Mouse (Mus musculus) embryonic facial prominence, embryonic 15.5 days (tissue): ENCODE data around the gene Polr3k. TPM values are rescaled to one million over a fixed set of nuclear protein-coding genes. Genes with fewer than 3 reads are reported as not detected.

ENCODE experiments used
- ATAC-seq: fragments of 200-750 bp; cut with Nextera tagmentation; 2 replicates; pipeline ENCODE4 v1.8.0; 2017; ENCODE audit warnings: low read depth, moderate TSS enrichment; ENCODE audit not compliant: insufficient number of reproducible peaks, low FRiP score, low TSS enrichment
- H3K27ac ChIP-seq: fragments of 300-500 bp; sonication (generic); replicated peaks from 2 replicates; pipeline ENCODE4 v1.5.1; 2015; ENCODE audit warnings: mild to moderate bottlenecking, inconsistent platforms
- H3K27me3 ChIP-seq: fragments of 300-500 bp; sonication (generic); 2 replicates; pipeline ENCODE4 v1.6.1; 2015; ENCODE audit warnings: inconsistent platforms
- H3K36me3 ChIP-seq: fragments of 300-500 bp; sonication (generic); 2 replicates; pipeline ENCODE4 v1.6.1; 2015; ENCODE audit warnings: mild to moderate bottlenecking, inconsistent platforms
- H3K4me1 ChIP-seq: fragments of 300-500 bp; sonication (generic); 2 replicates; pipeline ENCODE4 v1.6.1; 2015; ENCODE audit warnings: inconsistent platforms
- H3K4me2 ChIP-seq: fragments of 300-500 bp; sonication (generic); replicated peaks from 2 replicates; pipeline ENCODE4 v1.6.1; 2015; ENCODE audit warnings: mild to moderate bottlenecking, inconsistent platforms
- H3K4me3 ChIP-seq: fragments of 300-500 bp; sonication (generic); replicated peaks from 2 replicates; pipeline ENCODE4 v1.5.1; 2015; ENCODE audit warnings: mild to moderate bottlenecking, inconsistent platforms
- H3K9ac ChIP-seq: fragments of 300-500 bp; sonication (generic); 2 replicates; pipeline ENCODE4 v1.6.1; 2015; ENCODE audit warnings: inconsistent platforms
- H3K9me3 ChIP-seq: fragments of 300-500 bp; sonication (generic); replicated peaks from 2 replicates; pipeline ENCODE4 v1.6.1; 2016; ENCODE audit warnings: inconsistent platforms
- WGBS: fragments of 180-500 bp; shearing (Covaris S2); methylation state at CpG from one replicate; pipeline ENCODE4 v1.1.7; 2015; 5-methylcytosine and 5-hydroxymethylcytosine counted together
- polyA plus RNA-seq: library from polyadenylated mRNA; unstranded; fragments of >200 nt; fragmentation: Nextera tagmentation; extraction: Ambion mirVana; gene quantifications from 2 replicates; pipeline ENCODE4 v1.2.1, GENCODE M21; 2015

Polr3k gene
- polyA plus RNA-seq, 1 experiment from 2014 or later = 59.5 TPM

DNA sequence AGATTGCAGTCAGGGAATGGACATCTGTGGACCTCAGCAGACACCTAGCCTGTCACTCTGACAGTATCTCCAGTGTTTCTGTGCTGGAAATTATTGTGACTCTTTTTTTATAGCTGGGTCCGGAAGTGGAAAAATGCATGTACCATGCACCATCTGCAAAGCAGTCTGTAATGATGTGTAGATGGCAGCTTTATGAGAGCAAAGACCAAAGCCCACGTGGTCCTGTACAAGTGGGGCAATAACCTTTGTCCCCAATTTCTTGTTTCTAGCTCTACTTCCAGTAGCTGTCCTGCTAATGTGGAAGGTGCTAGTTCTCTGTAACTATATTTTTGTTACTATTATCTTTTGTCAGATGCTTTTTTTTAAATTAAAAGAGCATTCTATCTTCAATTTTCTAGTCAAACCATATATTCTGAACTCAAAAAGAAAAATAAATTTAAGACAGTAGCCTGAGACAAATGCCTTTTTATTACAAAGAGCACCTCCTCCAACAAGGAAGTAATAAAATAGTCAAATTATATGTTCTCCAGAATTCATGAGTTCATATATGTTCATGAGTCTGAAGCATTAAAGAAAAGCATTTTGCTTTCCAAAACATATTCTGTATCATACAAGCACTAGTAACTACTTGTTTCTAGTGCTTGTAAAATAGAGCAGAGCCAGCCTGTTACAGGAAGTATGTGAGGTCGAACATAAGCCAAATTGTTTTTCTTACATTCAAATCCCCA, 19.0 kb downstream of the Polr3k start:
- no peak for ATAC-seq
- Histone ChIP-seq H3K36me3 (no peaks in the 10 kb centered on the region), H3K4me1 (no peaks in the 10 kb centered on the region), H3K9me3 (no peaks in the 10 kb centered on the region), H3K27me3 (no peaks in the 10 kb centered on the region), H3K4me3 (no peak overlapping the region), H3K4me2 (no peak overlapping the region), H3K27ac (no peak overlapping the region), H3K9ac (no peak overlapping the region)
- WGBS = 78% methylated on average over 3 of the region's 3 CpGs

DNA sequence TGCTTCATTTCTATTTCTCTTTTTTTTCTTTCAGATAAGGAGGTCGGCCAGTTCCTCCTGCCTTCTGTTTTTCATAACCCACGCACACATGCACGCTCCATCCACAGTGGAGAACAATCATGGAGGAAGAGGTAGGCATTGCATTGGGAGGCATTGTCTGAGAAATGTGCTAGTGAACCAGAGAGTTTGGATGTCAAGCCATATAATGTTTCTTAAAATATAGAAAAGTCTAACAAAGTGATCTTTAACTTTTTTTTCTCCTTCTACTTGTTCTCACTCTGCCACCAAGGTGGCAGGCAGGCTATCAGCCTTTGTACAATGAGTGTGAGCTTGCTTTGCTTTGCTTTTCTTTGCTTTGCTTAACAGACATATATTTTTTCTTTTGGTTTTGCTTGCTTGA, 53.7 kb downstream of the Polr3k start:
- H3K4me3 ChIP-seq = no peak overlapping the region
- H3K9ac ChIP-seq = no peak overlapping the region
- H3K4me1 ChIP-seq = no peaks in the 10 kb centered on the region
- H3K27ac ChIP-seq = no peak overlapping the region
- 48% methylated on average over 3 of the region's 3 CpGs for WGBS
- ATAC-seq = no peak
- H3K4me2 ChIP-seq = no peak overlapping the region
- no peaks in the 10 kb centered on the region for H3K36me3 ChIP-seq
- no peaks in the 10 kb centered on the region for H3K9me3 ChIP-seq
- no peaks in the 10 kb centered on the region for H3K27me3 ChIP-seq

GRCm38 (mm10) chr2:181918501-181918900, 54.4 kb downstream of the Polr3k start:
- no peak overlapping the region for H3K4me3 ChIP-seq
- no peaks in the 10 kb centered on the region for H3K4me1 ChIP-seq
- WGBS = 43% methylated on average over 3 of the region's 3 CpGs
- H3K9ac ChIP-seq = no peak overlapping the region
- no peaks in the 10 kb centered on the region for H3K9me3 ChIP-seq
- no peaks in the 10 kb centered on the region for H3K27me3 ChIP-seq
- H3K36me3 ChIP-seq = no peaks in the 10 kb centered on the region
- H3K27ac ChIP-seq = no peak overlapping the region
- H3K4me2 ChIP-seq = no peak overlapping the region
- ATAC-seq = peak; percentile 90

Other genes starting within 250 kb of the Polr3k start
- gene Gm29797, start 207.3 kb upstream of the Polr3k start, polyA plus RNA-seq = 0.24 and 0.31 TPM in 2 replicates
- 65.1 and 75.3 TPM in 2 replicates for gene Sox18, start 192.7 kb upstream of the Polr3k start, polyA plus RNA-seq
- gene Tcea2, start 184.0 kb upstream of the Polr3k start, polyA plus RNA-seq = 24.0 and 25.7 TPM in 2 replicates
- 72.2 and 79.7 TPM in 2 replicates for gene Rgs19, start 170.4 kb upstream of the Polr3k start, polyA plus RNA-seq
- gene Lkaaear1, start 165.9 kb upstream of the Polr3k start, polyA plus RNA-seq = not detected in 2 replicates
- 0.18 and 0.84 TPM in 2 replicates for gene Oprl1, start 149.3 kb upstream of the Polr3k start, polyA plus RNA-seq
- 0.58 and 0.92 TPM in 2 replicates for gene Myt1, start 101.0 kb upstream of the Polr3k start, polyA plus RNA-seq
- 34.8 and 36.8 TPM in 2 replicates for gene Pcmtd2, start 26.5 kb upstream of the Polr3k start, polyA plus RNA-seq
- not detected in 2 replicates for gene Gm14496, start 126.8 kb downstream of the Polr3k start, polyA plus RNA-seq